Mouse (Mus musculus): ENCODE data around the gene Rabgef1.

Gene Rabgef1

GRCm38 (mm10) chr5:130171423-130171954, at the start of gene Rabgef1:
Gene Rabgef1, plus strand, starts transcription at chr5:130171798.
- peak; percentile 89 to 90 for DNase-seq (ENCODE audit: low spot score in 2 of 2)

GRCm38 (mm10) chr5:130122355-130122754, 49.2 kb upstream of the Rabgef1 start:
- no peak for DNase-seq (ENCODE audit: low spot score in 2 of 2)

GRCm38 (mm10) chr5:130124271-130124670, 47.3 kb upstream of the Rabgef1 start:
- no peak for DNase-seq (ENCODE audit: low spot score in 2 of 2)

GRCm38 (mm10) chr5:130128686-130129523, 42.7 kb upstream of the Rabgef1 start:
- no peak for DNase-seq (ENCODE audit: low spot score in 2 of 2)

- no peak for DNase-seq (ENCODE audit: low spot score in 2 of 2)
Observed at GRCm38 (mm10) chr5:130129524-130129793, 42.1 kb upstream of the Rabgef1 start.

- DNase-seq (ENCODE audit: low spot score in 2 of 2) = no peak
Observed at GRCm38 (mm10) chr5:130136597-130136996, 35.0 kb upstream of the Rabgef1 start.

- DNase-seq (ENCODE audit: low spot score in 2 of 2) = peak; percentile 46 to 70
Observed at GRCm38 (mm10) chr5:130139393-130139792, 32.2 kb upstream of the Rabgef1 start.

GRCm38 (mm10) chr5:130141138-130141537, 30.5 kb upstream of the Rabgef1 start:
- DNase-seq (ENCODE audit: low spot score in 2 of 2) = no peak

- no peak for DNase-seq (ENCODE audit: low spot score in 2 of 2)
Observed at GRCm38 (mm10) chr5:130142041-130142440, 29.6 kb upstream of the Rabgef1 start.

- no peak for DNase-seq (ENCODE audit: low spot score in 2 of 2)
Observed at GRCm38 (mm10) chr5:130143101-130143500, 28.5 kb upstream of the Rabgef1 start.

GRCm38 (mm10) chr5:130143977-130144333, 27.6 kb upstream of the Rabgef1 start:
- peak; percentile 75 to 87 for DNase-seq (ENCODE audit: low spot score in 2 of 2)

GRCm38 (mm10) chr5:130144334-130145312, 27.0 kb upstream of the Rabgef1 start, which contains the start of gene Kctd7:
Gene Kctd7, plus strand, starts transcription at chr5:130144861.
- peak; percentile 96 to 98 for DNase-seq (ENCODE audit: low spot score in 2 of 2)

GRCm38 (mm10) chr5:130145961-130146360, 25.6 kb upstream of the Rabgef1 start:
- DNase-seq (ENCODE audit: low spot score in 2 of 2) = no peak

GRCm38 (mm10) chr5:130149726-130150310, 21.8 kb upstream of the Rabgef1 start:
- DNase-seq (ENCODE audit: low spot score in 2 of 2) = no peak

GRCm38 (mm10) chr5:130154286-130154685, 17.3 kb upstream of the Rabgef1 start:
- DNase-seq (ENCODE audit: low spot score in 2 of 2) = no peak

- no peak for DNase-seq (ENCODE audit: low spot score in 2 of 2)
Observed at GRCm38 (mm10) chr5:130158545-130158944, 13.1 kb upstream of the Rabgef1 start.

GRCm38 (mm10) chr5:130159761-130160201, 11.8 kb upstream of the Rabgef1 start:
- DNase-seq (ENCODE audit: low spot score in 2 of 2) = no peak

GRCm38 (mm10) chr5:130163670-130164069, 7.9 kb upstream of the Rabgef1 start:
- peak in 1 of 2 experiments; percentile 63 for DNase-seq (ENCODE audit: low spot score in 2 of 2)

GRCm38 (mm10) chr5:130165213-130165612, 6.4 kb upstream of the Rabgef1 start:
- no peak for DNase-seq (ENCODE audit: low spot score in 2 of 2)

GRCm38 (mm10) chr5:130169109-130169508, 2.5 kb upstream of the Rabgef1 start:
- no peak for DNase-seq (ENCODE audit: low spot score in 2 of 2)

GRCm38 (mm10) chr5:130170666-130171422, 754 bp upstream of the Rabgef1 start:
- DNase-seq (ENCODE audit: low spot score in 2 of 2) = no peak
